Mouse (Mus musculus) yolk sac, embryonic 10.5 days (tissue): ENCODE results near the gene Pde4d.

Experiments used
- DNase-seq: peaks from one replicate; pipeline ENCODE4 v3.0.0-alpha.2; 2017; ENCODE audit warnings: low spot score

Pde4d gene

GRCm38 (mm10) chr13:109568638-109569468, 1119.1 kb downstream of the Pde4d start:
- DNase-seq: no peak

DNA sequence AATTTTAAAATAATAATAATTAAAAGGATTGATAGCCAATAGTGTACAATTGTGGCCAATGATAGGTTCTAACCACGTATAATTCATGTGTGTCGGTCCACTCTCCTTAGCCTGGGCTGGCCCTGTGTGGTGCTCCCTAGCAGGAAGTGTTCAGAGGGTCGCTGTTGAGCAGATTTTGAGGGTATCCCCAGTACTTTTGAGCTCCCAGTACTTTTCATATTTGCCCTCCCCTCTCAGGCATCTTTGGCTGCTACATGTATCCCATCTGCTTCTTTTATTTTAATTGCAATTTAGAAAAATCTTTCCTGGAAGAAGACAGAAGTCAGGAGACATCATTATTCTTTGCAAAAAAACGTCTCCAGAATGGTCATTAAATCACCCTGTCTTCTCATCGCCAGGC, 1119.7 kb downstream of the Pde4d start:
- DNase-seq: no peak

- no peak for DNase-seq
These were observed 1127.0 kb downstream of the Pde4d start for GRCm38 (mm10) chr13:109576725-109577124.

- no peak for DNase-seq
These were observed 1127.7 kb downstream of the Pde4d start for GRCm38 (mm10) chr13:109577454-109577853.

GRCm38 (mm10) chr13:109577901-109578300, 1128.2 kb downstream of the Pde4d start:
- DNase-seq: peak; percentile 7

GRCm38 (mm10) chr13:109581284-109582070, 1131.7 kb downstream of the Pde4d start:
- no peak for DNase-seq

- DNase-seq: no peak
These were observed 1140.3 kb downstream of the Pde4d start for GRCm38 (mm10) chr13:109590048-109590447.

DNA sequence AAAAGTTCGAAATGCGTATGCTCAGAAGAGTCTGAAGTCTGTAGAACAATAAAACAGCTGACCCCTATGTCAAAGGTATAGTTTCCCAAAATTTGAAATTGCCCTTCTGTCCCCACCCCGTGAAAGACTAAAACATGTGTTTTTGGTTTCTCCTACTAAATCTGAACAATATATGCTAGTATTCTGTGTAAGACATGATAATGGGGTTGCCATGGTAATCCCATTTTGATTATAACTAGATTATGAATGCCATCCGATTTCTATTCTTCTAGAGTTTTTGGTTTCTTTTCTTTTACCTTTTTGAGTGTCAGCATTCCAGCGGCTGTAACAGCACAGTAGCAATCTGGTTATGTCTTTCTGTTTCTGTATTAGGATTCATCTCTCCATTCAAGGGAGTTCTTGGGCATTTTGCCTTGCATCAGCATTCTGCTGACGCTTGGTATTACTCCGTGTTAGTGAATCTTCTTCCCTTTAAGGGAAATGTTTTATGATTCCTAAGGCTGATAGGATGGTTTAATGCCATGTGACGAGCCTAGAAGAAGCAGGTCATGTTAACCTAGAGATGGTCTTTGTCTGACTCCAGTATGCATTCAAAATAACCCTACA, 1142.5 kb downstream of the Pde4d start:
- DNase-seq: no peak

DNA sequence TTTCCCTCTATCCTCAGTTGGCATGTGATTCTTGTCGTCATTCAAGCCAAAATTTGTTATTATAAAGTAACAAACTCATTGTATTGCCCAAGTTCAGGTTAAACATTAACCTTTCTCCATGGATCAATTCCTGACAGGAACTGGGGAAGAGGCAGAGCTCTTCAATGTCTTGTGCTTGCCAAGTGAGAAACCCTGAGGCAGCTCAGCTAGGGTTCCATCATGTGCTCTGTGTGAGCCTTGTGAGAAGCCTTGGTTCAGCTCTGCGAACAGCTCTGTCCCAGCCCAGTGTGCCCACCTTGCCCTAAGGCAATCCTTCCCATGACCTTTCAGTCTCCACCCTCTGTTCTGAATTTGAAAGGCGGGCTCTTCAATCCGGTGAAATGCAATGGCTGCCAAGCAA, 1150.0 kb downstream of the Pde4d start:
- DNase-seq: no peak

DNA sequence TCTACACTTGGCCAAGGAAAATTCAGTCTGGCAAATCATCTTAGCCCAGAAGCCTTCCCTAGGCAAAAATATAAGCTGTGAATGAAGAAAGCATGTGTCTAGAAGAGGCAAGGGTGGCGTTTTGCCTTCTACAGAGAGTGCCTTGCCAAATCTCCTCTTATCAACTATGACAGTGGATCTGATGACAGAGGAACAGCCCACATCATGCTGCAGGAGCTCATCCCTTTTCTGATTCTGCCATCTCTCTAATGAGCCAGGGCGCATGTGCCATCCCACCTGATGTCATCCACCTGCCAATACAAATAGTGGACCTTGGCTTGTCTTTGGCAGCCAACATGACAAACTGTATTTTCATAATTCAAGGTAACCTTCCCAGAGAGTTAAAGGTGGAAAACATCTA, 1154.3 kb downstream of the Pde4d start:
- DNase-seq: no peak

DNA sequence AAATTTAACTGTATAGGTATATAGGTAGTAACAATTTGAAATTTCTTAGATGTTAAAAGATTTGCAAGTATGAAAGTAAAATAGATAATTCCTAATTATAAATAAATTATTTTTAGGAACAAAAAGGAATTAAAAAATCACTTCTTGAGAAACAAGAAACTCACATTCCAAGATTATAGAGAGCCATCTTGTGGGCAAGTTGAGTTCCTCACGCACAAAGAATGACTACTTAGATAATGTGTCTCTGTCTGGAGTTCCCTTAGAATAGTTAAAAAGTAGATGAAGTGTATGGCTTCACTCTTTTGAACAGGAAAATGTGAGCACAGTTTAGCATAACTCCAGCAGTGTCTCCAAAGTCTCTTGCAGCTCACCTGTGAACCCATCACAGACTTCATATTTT, 1155.4 kb downstream of the Pde4d start:
- DNase-seq: no peak

DNA sequence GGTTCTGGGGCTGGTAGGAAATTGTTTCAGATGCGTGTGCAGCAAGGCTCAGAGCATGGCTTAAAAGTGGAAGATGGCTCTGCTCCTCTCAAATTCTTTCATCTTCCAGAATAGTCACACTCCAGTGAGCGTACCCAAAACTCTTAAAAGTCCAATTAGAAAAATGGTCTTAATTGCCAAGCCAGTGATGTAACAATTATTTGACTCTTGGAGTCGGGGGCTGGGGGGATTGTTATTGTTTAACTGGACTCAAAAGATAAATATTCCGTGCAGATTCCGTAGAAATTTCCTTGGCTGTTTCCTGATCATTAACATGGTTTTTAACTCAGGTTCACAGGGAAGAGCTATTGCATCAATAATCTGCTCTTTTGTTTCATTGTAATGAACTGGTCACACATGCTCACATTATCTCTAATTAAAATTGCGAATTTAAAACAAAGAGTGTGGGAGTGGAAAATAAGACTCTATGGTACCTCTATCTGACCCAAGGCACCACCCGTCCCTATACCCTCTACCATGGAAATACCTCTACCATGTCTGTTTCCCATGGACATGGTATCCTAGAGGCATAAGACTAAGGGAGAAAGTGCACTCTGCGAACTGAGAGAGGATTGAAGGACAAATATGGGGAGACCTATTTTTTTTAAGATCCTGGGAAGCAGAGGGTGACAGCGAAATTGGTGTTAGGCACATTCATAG, 1159.5 kb downstream of the Pde4d start:
- DNase-seq: no peak

DNA sequence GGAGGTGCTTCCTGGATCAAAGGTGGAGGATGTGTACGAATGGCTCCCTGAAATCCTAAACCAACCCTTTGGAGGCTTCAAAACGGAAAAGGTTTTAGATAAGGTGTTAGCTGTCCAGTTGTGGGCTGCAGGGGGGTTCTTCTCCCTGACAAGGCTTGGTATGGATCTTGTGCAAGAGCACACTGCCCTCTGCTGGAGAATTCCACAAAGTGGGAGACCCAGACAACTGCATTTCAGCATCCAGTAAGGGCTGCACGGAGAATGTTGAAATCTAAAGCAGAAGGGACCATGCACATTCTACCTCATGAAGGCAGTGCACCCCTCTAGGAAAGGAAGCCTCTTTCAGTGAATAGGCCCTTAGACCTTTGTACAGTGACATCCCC, 1160.0 kb downstream of the Pde4d start:
- peak; percentile 21 for DNase-seq

DNA sequence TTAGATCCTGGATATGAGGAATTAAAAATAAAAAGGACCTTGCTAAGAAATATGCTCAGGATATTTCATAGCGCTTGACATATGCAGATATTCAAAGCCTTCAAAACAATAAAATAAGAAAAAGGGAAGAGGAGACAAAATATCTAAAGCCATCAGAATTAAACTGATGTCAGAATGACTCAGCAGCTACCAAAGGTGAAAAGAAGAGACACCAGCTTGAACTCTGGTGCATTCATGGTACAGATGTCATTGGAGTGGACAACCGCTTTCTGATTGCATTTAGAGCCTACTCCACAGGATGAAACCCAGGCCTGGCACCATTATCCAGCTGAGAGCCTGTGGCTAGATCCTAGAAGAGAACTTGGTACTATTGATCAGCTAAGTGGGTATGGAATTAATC, 1161.0 kb downstream of the Pde4d start:
- DNase-seq: no peak

- DNase-seq: no peak
These were observed 1165.6 kb downstream of the Pde4d start for GRCm38 (mm10) chr13:109615213-109615784.

DNA sequence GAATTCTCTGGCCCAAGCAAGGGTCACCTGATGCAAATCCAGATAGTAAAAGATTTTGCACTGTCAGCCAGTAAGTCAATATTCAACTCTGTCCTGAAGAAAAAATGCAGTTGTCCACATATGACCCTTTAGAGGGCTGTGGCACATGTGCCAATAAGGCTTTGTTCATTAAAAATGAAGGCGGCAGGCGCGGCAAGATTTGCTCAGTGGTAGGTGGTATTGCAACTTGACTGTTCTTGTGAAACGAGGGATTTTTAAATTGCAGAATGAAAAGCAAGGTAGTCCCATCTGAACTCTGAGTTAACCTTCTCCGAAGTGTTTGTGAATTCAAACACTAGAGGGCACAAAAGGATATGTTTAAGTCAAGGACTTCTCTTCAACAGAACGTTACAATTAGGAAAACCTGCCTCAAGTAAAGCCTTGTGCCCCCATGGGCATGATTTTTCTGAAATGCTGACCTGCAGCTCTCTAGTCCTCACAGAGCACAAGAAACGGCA, 1166.1 kb downstream of the Pde4d start:
- DNase-seq: peak; percentile 33

DNA sequence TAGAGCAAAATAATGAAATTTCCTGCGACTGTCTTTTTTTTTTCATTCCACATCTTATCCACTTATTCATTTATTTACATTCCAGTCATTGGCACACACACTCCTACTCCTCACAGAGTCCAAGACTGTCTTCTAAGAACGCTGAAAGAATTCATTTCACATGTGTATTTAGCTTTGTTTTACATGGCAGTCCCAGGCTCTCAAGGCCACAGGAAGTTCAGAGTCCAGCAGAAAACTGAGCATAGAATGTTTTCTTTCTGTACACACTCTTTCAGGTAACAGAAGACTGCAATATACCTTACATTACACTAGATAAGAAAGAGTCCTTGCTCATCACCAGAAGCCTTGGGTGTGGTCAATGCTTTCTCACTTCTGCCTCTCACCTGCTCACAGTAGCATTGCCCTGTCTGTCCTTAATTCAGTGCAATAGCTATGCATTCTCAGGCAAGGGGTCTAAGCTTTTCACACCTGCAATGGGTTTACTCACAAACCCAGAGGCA, 1169.5 kb downstream of the Pde4d start:
- no peak for DNase-seq

DNA sequence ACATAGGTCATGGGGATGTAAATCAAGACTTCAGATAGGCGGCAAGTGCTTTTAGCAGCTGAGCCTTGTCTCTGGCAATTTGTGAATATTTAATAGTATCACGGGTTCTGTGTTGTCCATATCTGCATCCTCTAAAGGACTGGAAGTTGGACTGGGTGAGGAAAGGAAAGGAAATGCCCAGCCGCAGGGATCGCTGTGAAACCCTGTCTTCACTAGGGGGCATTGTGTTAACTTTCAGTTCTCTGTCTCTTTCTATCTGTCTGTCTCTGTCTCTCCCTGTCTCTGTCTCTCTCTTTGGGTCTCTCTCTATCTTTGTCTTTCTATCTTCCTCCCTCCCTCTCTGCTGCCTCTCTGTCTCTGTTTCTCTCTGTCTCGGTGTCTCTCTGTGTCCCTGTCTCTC, 1172.5 kb downstream of the Pde4d start:
- no peak for DNase-seq

GRCm38 (mm10) chr13:109623201-109623600, 1173.5 kb downstream of the Pde4d start:
- no peak for DNase-seq

DNA sequence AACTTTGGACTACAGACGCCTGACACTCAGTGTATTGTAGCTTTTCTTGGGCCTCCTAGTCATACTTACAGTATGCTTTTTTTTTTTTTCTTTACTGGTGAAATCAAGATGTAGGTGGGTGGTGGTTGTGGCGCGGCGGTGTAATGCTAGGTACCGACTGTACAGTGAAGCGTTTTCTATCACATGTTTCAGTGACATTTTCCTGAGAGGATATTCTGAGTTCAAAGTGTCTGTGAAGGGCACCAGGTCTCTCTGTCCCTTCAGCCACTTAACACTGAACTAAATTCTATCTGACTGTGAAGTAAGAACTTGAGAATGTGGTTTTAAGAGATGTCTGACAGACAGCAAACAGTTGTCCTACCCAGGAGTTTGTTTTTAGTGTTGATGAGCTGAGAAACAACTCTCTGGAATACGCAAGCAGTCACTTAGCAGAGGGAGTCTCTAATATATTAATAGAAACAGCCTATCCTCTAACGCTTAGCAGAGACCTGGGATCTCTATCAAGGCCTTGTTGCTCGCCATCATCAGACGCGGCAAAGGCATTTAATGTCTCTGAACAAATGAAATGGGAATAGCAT, 1175.1 kb downstream of the Pde4d start:
- DNase-seq: no peak

DNA sequence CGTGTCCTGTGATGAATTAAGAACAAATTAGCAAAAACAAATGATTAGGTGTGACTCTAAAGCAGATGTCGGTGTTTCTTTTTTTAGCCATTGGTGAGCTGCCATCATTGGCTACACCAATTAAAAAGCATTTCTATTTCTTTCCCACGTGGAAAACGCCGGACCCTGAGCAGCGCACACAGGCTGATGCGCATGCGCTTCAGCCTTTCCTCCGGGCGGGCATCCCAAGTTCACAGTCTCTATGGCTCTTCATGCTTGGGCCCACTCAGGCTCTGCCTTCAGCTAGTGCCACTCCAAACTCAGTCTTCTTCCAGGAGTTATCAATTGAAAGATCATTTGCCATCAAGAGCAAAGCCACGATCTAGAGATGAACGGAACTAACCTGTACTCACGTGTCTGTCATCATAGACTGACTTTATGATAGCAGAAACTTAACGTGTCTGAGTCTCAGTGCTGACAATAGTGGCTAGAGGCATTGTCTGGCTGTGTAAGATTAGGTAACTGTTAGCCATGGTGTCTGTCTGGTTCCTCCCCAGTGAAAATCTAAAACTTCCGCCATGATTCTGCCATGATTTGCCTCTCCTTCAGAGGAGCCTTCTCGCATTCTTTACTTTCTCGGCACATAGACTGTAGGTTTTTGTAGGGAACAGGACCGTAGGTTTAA, 1175.8 kb downstream of the Pde4d start:
- DNase-seq: no peak
